Mouse (Mus musculus) limb, embryonic 12.5 days (tissue): Measurements from ENCODE around the gene Aacs. TPM values are rescaled to one million over a fixed set of nuclear protein-coding genes. Genes with fewer than 3 reads are reported as not detected.
"Not testable (repeated sequence)": the region's sequence is repeated elsewhere in the genome, so short reads cannot be mapped to it uniquely, and the experiment has no call there.

Experiments
- ATAC-seq: fragments of 200-750 bp; cut with Nextera tagmentation; 2 replicates; pipeline ENCODE4 v1.8.0; 2017; ENCODE audit warnings: low read depth, moderate TSS enrichment; ENCODE audit not compliant: insufficient number of reproducible peaks, insufficient read depth, low FRiP score, low TSS enrichment
- H3K27ac ChIP-seq: fragments of 300-500 bp; sonication (generic); 2 replicates; pipeline ENCODE4 v1.5.1; 2016; ENCODE audit warnings: mild to moderate bottlenecking, moderate library complexity
- H3K27me3 ChIP-seq: fragments of 300-500 bp; sonication (generic); 2 replicates; pipeline ENCODE4 v1.6.1; 2016; ENCODE audit warnings: mild to moderate bottlenecking, moderate library complexity
- H3K36me3 ChIP-seq: fragments of 300-500 bp; sonication (generic); 2 replicates; pipeline ENCODE4 v1.6.1; 2016; ENCODE audit warnings: mild to moderate bottlenecking, moderate library complexity
- H3K4me1 ChIP-seq: fragments of 300-500 bp; sonication (generic); replicated peaks from 2 replicates; pipeline ENCODE4 v1.6.1; 2016
- H3K4me2 ChIP-seq: fragments of 300-500 bp; sonication (generic); 2 replicates; pipeline ENCODE4 v1.6.1; 2016; ENCODE audit warnings: mild to moderate bottlenecking, moderate library complexity
- H3K4me3 ChIP-seq: fragments of 300-500 bp; sonication (generic); replicated peaks from 2 replicates; pipeline ENCODE4 v1.5.1; 2016; ENCODE audit warnings: mild to moderate bottlenecking
- H3K9ac ChIP-seq: fragments of 300-500 bp; sonication (generic); replicated peaks from 2 replicates; pipeline ENCODE4 v1.6.1; 2016; ENCODE audit warnings: mild to moderate bottlenecking, moderate library complexity
- H3K9me3 ChIP-seq: fragments of 300-500 bp; sonication (generic); 2 replicates; pipeline ENCODE4 v1.6.1; 2016; ENCODE audit warnings: mild to moderate bottlenecking, moderate library complexity
- WGBS: fragments of 180-500 bp; shearing (Covaris S2); methylation state at CpG from one replicate; pipeline ENCODE4 v1.1.7; 2016; 5-methylcytosine and 5-hydroxymethylcytosine counted together
- polyA plus RNA-seq: library from polyadenylated mRNA; unstranded; fragments of >200 nt; fragmentation: Nextera tagmentation; extraction: Ambion mirVana; gene quantifications from 2 replicates; pipeline ENCODE4 v1.2.1, GENCODE M21; 2016

The Aacs gene
- 35.7 and 40.1 TPM in 2 replicates for polyA plus RNA-seq

GRCm38 (mm10) chr5:125475601-125476285 lies at the start of gene Aacs:
Gene Aacs (plus strand): TSS chr5:125475814.
- Histone ChIP-seq H3K36me3 (peaks cover 6% of the 10 kb centered on the region; the same call in 1 of the 2 replicates), H3K9ac (peak within 1 kb of the TSS; percentile 79), H3K4me2 (peak within 1 kb of the TSS; percentile 90), H3K4me1 (peaks cover 21% of the 10 kb centered on the region), H3K9me3 (no peaks in the 10 kb centered on the region), H3K27ac (peak within 1 kb of the TSS; percentile 76), H3K4me3 (peak within 1 kb of the TSS; percentile 82), H3K27me3 (no peaks in the 10 kb centered on the region)
- under 1% methylated on average over 60 of the region's 60 CpGs for WGBS
- ATAC-seq, result peak; percentile 89

- WGBS, result 95% methylated on average over 10 of the region's 10 CpGs
- Histone ChIP-seq H3K9me3 (no peaks in the 10 kb centered on the region), H3K36me3 (peaks cover 100% of the 10 kb centered on the region), H3K9ac (no peak overlapping the region), H3K27ac (no peak overlapping the region), H3K27me3 (no peaks in the 10 kb centered on the region), H3K4me3 (no peak overlapping the region), H3K4me1 (no peaks in the 10 kb centered on the region), H3K4me2 (no peak overlapping the region)
- no peak for ATAC-seq
Observed at GRCm38 (mm10) chr5:125426343-125426742, 49.3 kb upstream of the Aacs start.

GRCm38 (mm10) chr5:125432324-125432723 lies 43.3 kb upstream of the Aacs start:
- not testable (repeated sequence) for H3K27me3 ChIP-seq, H3K4me3 ChIP-seq, H3K27ac ChIP-seq, H3K9me3 ChIP-seq, ATAC-seq
- 87% methylated on average over 2 of the region's 2 CpGs for WGBS
- Histone ChIP-seq H3K4me1 (peaks cover 12% of the 10 kb centered on the region), H3K9ac (peak overlapping the region; percentile 89), H3K4me2 (peak overlapping the region; percentile 97; the same call in 1 of the 2 replicates), H3K36me3 (peaks cover 45% of the 10 kb centered on the region)

DNA sequence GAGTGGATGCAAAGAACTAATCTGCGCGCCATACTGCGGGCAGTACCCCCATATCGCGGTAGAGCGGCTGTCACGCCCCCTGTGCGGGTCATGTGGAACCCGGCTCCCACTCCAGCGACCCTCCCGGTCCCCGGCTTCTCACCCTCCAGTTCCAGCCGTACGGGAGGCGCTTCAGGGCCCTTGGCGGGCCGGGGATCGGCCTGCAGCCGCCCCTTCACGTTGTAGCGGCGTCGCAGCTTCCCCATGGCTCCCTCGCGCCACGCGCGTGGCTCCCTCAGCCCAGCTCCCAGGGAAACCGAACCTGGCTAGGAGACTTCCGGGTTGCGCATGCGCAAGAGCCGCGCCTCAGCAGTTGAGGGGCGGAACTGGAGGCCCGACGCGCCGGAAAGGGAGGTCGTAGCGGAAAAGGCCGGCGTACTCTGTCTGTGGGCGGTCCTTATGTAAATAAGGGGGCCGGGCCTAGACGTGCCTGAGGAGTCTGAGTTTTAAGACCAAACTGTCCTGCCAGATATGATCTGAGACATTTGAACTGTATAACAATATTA lies 41.7 kb upstream of the Aacs start, which contains the start of gene Dhx37:
Gene Dhx37 (minus strand): TSS at position 329 of the 545 bp plus-strand sequence.
- peak within 1 kb of the TSS; percentile 97 for H3K4me2 ChIP-seq
- H3K9ac ChIP-seq, result peak within 1 kb of the TSS; percentile 89
- H3K9me3 ChIP-seq, result 0 out of 2 replicates have a peak, but pooled peaks cover 4% of the 10 kb centered on the region
- H3K27me3 ChIP-seq, result no peaks in the 10 kb centered on the region
- H3K36me3 ChIP-seq, result peaks cover 30% of the 10 kb centered on the region
- under 1% methylated on average over 46 of the region's 46 CpGs for WGBS
- H3K4me3 ChIP-seq, result peak within 1 kb of the TSS; percentile 93
- H3K4me1 ChIP-seq, result peaks cover 12% of the 10 kb centered on the region
- H3K27ac ChIP-seq, result peak within 1 kb of the TSS; percentile 81
- peak; percentile 91 for ATAC-seq

DNA sequence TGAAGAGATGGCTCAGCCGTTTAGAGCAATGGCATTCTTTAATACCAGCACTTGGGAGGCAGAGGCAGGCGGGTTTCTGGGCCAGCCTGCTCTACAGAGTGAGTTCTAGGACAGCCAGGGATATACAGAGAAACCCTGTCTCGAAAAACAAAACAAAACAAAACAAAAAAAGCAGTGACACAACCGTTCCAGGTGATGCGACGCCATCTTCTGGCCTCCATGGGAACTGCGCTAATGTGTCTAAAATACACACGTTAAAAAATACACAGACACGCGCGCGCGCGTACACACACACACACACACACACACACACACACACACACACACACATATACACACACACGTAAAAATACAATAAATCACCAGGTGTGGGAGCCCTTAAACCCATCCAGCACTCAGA lies 41.3 kb upstream of the Aacs start:
- H3K9me3 ChIP-seq, H3K27me3 ChIP-seq, H3K9ac ChIP-seq, H3K27ac ChIP-seq: not testable (repeated sequence)
- peak overlapping the region; percentile 93 for H3K4me3 ChIP-seq
- H3K36me3 ChIP-seq, result peaks cover 25% of the 10 kb centered on the region
- peaks cover 12% of the 10 kb centered on the region for H3K4me1 ChIP-seq
- WGBS, result 54% methylated on average over 15 of the region's 15 CpGs
- peak; percentile 33; the same call in 1 of the 2 replicates for ATAC-seq
- peak overlapping the region; percentile 97 for H3K4me2 ChIP-seq

- Histone ChIP-seq H3K9ac (peak overlapping the region; percentile 92), H3K36me3 (peaks cover 10% of the 10 kb centered on the region), H3K27me3 (no peaks in the 10 kb centered on the region), H3K4me3 (peak overlapping the region; percentile 88), H3K4me2 (peak overlapping the region; percentile 68), H3K4me1 (peaks cover 17% of the 10 kb centered on the region; the same call in 1 of the 2 replicates), H3K27ac (peak overlapping the region; percentile 81; the same call in 1 of the 2 replicates), H3K9me3 (no peaks in the 10 kb centered on the region)
- 0 out of 2 replicates have a peak, but pooled peaks have one; percentile 28 for ATAC-seq
- WGBS, result 4% methylated on average over 7 of the region's 7 CpGs
Observed at GRCm38 (mm10) chr5:125440583-125441233, 34.9 kb upstream of the Aacs start.

DNA sequence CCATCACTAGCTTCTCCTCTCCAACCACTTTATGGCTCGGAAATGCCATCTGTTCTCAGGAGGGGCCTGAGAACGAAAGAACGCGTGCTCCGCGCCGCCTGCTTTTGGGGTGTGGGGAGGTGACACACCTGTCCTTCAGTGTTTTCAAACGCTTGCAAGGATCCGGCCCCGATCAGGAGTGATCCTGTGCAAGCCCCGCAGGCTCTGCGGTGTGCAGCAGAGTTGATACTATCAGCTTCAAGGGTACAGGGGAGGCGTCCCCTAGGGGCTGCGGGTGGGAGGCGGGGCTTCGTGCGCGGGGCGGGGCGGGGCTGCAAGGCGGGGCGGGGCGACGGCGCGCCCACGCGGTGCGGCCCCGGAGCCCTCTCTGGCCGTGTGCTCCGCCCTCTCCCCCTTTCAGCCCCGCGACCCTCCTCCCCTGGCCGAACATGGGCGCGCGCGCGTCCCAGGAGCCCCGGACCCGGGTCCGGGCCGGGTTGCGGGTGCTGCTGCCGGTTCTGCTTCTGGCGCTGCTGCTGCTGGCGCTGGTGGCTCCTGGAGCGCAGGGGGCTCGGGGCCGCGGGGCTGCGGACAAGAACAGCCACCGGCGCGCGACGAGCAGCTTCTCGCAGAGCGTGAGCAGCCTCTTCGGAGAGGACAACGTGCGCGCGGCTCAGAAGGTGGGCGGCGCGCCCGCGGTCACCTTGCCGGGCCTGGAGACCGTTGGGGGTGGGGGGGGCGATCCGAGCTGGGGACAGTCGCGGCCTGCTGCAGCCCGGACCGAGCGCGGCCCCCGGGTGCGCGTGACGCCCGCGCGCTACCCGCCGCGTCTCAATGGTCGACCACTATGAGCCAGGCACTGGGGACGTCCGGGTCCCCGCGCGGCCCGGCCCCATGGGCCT lies 34.1 kb upstream of the Aacs start, which contains the start of gene Bri3bp:
Gene Bri3bp (plus strand): TSS at position 335 of the 881 bp plus-strand sequence.
- no peaks in the 10 kb centered on the region for H3K27me3 ChIP-seq

DNA sequence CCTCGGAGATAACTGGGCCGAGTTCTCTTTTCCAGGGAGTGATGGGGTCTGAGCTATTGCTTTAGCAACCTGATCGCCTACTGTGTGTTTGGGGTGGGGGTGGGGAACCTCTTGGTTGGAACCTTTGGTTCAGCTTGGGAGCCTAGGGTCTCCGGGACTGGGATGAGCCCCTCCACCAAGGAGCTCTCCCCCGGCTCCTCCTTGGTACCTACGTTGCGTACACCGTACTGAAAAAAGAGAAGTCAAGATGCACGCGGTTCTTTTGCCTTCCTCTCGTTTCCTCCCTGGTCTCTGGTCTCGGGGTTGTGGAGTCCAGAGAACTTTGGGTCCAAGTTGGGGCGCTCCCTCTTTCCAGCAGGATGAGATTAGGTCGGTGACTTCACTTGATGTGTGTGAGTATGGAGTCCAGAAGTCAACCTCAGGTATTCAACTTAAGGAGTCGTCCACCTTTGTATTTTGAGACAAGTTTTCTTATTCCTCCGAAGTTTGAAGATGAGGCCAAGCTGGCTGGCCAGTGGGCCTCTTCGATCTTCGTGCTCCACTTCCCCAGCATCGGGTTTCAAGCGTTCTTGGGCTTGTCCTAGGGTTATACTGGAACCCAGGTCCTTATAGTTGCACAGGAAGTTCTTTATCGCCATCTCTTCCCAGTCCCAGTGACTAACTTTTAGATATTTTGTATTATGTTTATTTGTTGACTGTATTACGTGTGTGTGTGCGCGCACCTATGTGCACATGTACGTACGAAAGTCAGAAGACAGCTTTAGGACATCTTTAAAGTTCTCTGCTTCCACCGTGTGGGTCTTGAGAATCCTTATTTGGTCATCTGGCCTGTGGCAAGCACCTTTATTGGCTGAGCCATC lies 33.2 kb upstream of the Aacs start:
- Histone ChIP-seq H3K27ac (peak overlapping the region; percentile 81), H3K4me3 (peak overlapping the region; percentile 88), H3K4me1 (peaks cover 24% of the 10 kb centered on the region; the same call in 1 of the 2 replicates), H3K27me3 (no peaks in the 10 kb centered on the region), H3K4me2 (peak overlapping the region; percentile 68), H3K9ac (peak overlapping the region; percentile 92), H3K9me3 (no peaks in the 10 kb centered on the region), H3K36me3 (peaks cover 14% of the 10 kb centered on the region)
- 0 out of 2 replicates have a peak, but pooled peaks have one; percentile 5 for ATAC-seq
- 21% methylated on average over 27 of the region's 27 CpGs for WGBS

More for the DNA sequence above, 34.1 kb upstream of the Aacs start, which contains the start of gene Bri3bp:
- Histone ChIP-seq H3K4me3 (peak within 1 kb of the TSS; percentile 88), H3K4me2 (peak within 1 kb of the TSS; percentile 68), H3K36me3 (peaks cover 14% of the 10 kb centered on the region), H3K9me3 (no peaks in the 10 kb centered on the region), H3K9ac (peak within 1 kb of the TSS; percentile 92), H3K27ac (peak within 1 kb of the TSS; percentile 81), H3K4me1 (peaks cover 24% of the 10 kb centered on the region; the same call in 1 of the 2 replicates)
- WGBS, result under 1% methylated on average over 87 of the region's 97 CpGs
- peak; percentile 91 for ATAC-seq

DNA sequence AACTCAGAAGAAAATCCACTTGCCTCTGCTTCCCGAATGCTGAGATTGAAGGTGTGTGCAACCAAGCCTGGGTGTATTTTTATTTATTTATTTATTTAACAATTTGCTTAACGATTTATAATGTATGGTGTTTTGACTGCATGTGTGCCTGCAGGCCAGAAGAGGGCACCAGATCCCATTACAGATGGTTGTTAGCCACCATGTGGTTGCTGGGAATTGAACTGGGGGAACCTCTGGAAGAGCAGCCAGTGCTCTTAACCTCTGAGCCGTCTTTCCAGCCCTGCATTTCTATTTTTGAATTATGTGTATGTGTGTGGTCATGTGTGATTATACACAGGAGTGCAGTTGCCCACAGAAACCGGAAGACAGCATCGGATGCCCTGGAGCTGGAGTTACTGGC lies 32.3 kb upstream of the Aacs start:
- Histone ChIP-seq H3K27me3 (no peaks in the 10 kb centered on the region), H3K9me3 (no peaks in the 10 kb centered on the region), H3K36me3 (peaks cover 14% of the 10 kb centered on the region), H3K4me2 (no peak overlapping the region), H3K27ac (no peak overlapping the region), H3K4me1 (peaks cover 24% of the 10 kb centered on the region; the same call in 1 of the 2 replicates), H3K9ac (no peak overlapping the region), H3K4me3 (no peak overlapping the region)
- ATAC-seq, result no peak
- 93% methylated on average over 5 of the region's 5 CpGs for whole genome bisulfite sequencing
